Mouse (Mus musculus): ENCODE results near the gene Fam53b. TPM values are rescaled to one million over a fixed set of nuclear protein-coding genes. Genes with fewer than 3 reads are reported as not detected.

Fam53b gene
- polyA plus RNA-seq, 1 experiment from 2014 or later = 36.0 TPM

DNA sequence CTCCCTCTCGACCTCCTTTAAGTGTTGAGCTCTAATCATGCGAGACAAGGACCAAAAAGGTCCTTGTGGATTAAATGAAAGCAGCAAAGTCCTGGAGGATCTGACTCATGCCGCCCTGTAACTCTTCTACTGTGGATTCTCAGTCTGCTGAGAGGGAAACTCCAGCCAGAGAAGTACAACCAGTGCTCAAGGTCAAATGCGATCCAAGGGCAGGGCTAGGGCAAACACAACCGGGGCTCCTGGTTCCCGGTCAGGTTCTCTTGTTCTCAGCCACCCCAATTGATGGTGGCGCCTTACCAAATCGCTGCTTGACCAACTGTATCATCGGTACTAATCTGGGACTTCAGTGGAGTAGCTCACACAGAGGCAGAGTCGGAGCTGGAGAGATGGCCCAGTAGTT, 12.8 kb downstream of the Fam53b start:
- Histone ChIP-seq H3K4me1 (replicated peaks; ENCODE audit: control insufficient read depth, insufficient read depth, low read length) (peaks cover 45% of the 10 kb centered on the region), H3K27me3 (ENCODE audit: control insufficient read depth, insufficient read depth, low read depth, low read length) (no peaks in the 10 kb centered on the region), H3K27ac (ENCODE audit: low read length) (no peak overlapping the region), H3K4me2 (ENCODE audit: low read depth, low read length) (no peak overlapping the region), H3K9me3 (ENCODE audit: control insufficient read depth, low read length) (no peaks in the 10 kb centered on the region), H3K4me3 (ENCODE audit: low read length) (no peak overlapping the region), H3K36me3 (ENCODE audit: control insufficient read depth, insufficient read depth, low read length) (no peaks in the 10 kb centered on the region), H3K9ac (ENCODE audit: low read length) (no peak overlapping the region)
- WGBS = 73% methylated on average over 10 of the region's 10 CpGs
- ATAC-seq (ENCODE audit: low read depth) = no peak

DNA sequence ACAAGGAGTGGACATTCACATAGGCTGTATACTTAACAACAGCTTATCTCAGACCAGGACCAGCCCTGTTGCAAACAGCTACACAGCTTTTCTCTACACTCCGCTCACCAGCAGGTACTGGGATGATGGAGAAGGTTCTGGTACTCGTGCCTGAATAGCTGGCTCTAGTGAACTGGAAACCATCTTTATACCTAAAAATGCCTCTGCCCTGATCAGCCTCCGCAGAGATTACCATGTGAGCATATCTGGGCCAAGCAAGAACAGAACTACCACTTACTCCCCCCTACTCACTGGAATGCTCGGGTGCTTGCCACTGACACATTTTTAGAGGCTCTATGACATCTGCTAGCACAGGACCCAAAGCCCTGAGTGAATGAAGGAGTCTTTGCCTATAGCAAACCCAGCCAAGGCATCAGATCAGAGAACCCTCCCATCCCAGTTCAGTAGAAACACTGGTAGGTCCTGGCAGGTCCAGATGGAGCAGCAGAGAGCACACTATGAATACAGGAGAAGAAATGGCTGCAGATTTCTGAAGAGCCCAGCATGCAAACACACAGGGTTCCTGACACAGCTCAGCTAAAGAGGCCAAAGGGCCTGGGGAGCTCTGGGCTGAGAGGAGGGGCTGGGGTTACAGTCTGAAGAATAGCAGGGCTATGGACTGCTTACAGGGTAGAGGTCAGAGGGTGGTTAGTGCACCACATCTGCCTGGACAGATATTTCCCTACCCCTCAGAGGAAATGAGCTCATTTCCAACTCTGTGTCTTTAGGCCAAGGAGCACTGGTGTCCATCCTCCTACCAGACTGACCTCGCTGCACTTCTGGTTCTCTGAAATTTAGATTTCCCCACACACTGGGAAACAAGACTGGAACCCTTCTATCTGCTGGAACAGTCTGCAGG, 14.3 kb downstream of the Fam53b start:
- Histone ChIP-seq H3K27ac (ENCODE audit: low read length) (no peak overlapping the region; the same call in 1 of the 2 replicates), H3K4me1 (replicated peaks; ENCODE audit: control insufficient read depth, insufficient read depth, low read length) (peaks cover 39% of the 10 kb centered on the region), H3K27me3 (ENCODE audit: control insufficient read depth, insufficient read depth, low read depth, low read length) (no peaks in the 10 kb centered on the region), H3K4me3 (ENCODE audit: low read length) (no peak overlapping the region), H3K9ac (ENCODE audit: low read length) (no peak overlapping the region; the same call in 1 of the 2 replicates), H3K36me3 (ENCODE audit: control insufficient read depth, insufficient read depth, low read length) (no peaks in the 10 kb centered on the region), H3K4me2 (ENCODE audit: low read depth, low read length) (no peak overlapping the region), H3K9me3 (ENCODE audit: control insufficient read depth, low read length) (no peaks in the 10 kb centered on the region)
- 82% methylated on average over 5 of the region's 5 CpGs for WGBS
- ATAC-seq (ENCODE audit: low read depth) = peak; percentile 48; the same call in 1 of the 2 replicates

DNA sequence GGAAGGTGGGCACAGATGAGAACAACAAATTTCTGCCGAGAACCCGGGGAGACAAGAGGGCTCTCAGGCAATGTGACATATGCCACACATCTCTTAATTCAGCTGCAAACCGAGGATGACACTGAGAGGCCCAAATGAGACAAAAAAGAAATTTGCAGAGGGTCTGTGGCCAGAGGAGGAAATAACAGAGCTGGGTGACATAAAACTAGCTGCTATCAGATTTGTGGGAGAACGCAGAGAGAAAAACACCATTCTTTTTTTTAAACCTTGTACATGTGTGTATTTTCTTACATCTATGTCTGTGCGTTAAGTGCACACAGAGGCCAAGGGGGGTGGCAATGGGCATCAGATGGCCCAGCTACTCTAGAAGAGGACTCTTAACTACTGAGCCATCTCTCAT, 18.5 kb downstream of the Fam53b start:
- ATAC-seq (ENCODE audit: low read depth) = no peak
- no peaks in the 10 kb centered on the region for H3K36me3 ChIP-seq (ENCODE audit: control insufficient read depth, insufficient read depth, low read length)

DNA sequence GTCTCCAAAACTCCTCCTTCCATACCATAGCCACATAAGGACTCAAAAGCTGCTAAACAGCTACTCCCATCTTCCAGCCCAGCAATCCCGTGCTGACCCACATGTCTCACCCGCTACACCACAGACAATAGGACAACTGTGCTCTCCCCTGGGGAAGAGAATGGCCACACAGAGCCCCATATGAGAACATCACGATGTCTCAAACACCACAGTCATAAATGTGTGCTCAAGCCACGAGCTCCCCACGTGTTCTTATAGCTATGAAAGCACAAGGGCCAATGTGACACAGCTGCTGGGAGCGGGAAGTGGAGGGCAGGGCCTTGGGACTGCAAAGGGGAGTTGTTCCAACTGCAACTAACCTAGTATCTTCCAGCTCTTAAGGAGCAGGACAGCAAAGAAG, 20.2 kb downstream of the Fam53b start:
- Histone ChIP-seq H3K4me2 (ENCODE audit: low read depth, low read length) (no peak overlapping the region), H3K9ac (ENCODE audit: low read length) (no peak overlapping the region)
- 57% methylated on average over 6 of the region's 6 CpGs for WGBS

More for the DNA sequence above, 18.5 kb downstream of the Fam53b start:
- Histone ChIP-seq H3K4me2 (ENCODE audit: low read depth, low read length) (no peak overlapping the region), H3K4me1 (replicated peaks; ENCODE audit: control insufficient read depth, insufficient read depth, low read length) (peaks cover 28% of the 10 kb centered on the region), H3K27ac (ENCODE audit: low read length) (no peak overlapping the region), H3K27me3 (ENCODE audit: control insufficient read depth, insufficient read depth, low read depth, low read length) (no peaks in the 10 kb centered on the region), H3K4me3 (ENCODE audit: low read length) (no peak overlapping the region), H3K9me3 (ENCODE audit: control insufficient read depth, low read length) (no peaks in the 10 kb centered on the region), H3K9ac (ENCODE audit: low read length) (no peak overlapping the region)
- 85% methylated on average over 5 of the region's 5 CpGs for WGBS

DNA sequence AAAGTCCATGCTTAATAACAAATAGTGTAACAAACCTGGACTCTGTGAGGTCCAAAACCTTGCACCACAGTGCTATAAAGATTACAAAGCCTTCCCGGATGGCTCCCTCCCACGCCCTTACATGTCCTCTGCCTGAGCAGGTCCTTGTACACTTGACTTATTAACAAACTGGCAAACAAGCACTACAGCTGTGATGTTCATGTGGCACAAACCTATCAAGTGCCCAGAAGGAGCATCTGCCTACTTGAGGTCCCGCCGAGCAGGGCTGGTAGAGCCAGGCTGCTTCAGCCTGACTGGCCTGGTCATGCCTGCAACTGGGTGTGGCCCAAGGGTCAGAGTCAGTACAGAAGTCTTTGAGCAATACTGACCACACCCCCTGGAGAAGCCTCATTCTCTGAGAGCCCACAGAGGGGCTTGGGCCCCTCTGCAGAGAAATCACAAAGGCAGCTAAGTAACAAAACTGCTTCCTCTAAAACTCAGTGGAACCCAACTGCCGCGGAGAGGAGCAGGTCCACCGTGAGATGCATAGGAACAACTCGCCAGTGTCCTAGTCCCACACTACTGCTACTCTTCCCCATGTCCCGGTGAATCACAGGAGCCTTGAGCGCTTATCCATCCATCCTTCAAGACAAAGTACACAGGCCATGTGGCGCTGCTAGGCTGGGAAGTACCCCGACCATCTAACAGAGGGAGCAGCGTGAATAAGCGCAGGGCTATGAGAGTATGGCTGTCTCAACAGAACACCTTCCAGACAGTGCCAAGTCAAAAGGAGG, 23.1 kb downstream of the Fam53b start:
- H3K27me3 ChIP-seq (ENCODE audit: control insufficient read depth, insufficient read depth, low read depth, low read length) = no peaks in the 10 kb centered on the region
- H3K27ac ChIP-seq (ENCODE audit: low read length) = no peak overlapping the region
- no peak for ATAC-seq (ENCODE audit: low read depth)
- peaks cover 27% of the 10 kb centered on the region for H3K4me1 ChIP-seq (replicated peaks; ENCODE audit: control insufficient read depth, insufficient read depth, low read length)
- 83% methylated on average over 14 of the region's 14 CpGs for WGBS
- no peak overlapping the region for H3K9ac ChIP-seq (ENCODE audit: low read length)
- H3K9me3 ChIP-seq (ENCODE audit: control insufficient read depth, low read length) = no peaks in the 10 kb centered on the region
- no peaks in the 10 kb centered on the region for H3K36me3 ChIP-seq (ENCODE audit: control insufficient read depth, insufficient read depth, low read length)
- no peak overlapping the region for H3K4me3 ChIP-seq (ENCODE audit: low read length)
- no peak overlapping the region for H3K4me2 ChIP-seq (ENCODE audit: low read depth, low read length)

More for the DNA sequence above, 20.2 kb downstream of the Fam53b start:
- Histone ChIP-seq H3K9me3 (ENCODE audit: control insufficient read depth, low read length) (no peaks in the 10 kb centered on the region), H3K27ac (ENCODE audit: low read length) (0 out of 2 replicates have a peak overlapping the region, but pooled peaks have one; percentile 18), H3K36me3 (ENCODE audit: control insufficient read depth, insufficient read depth, low read length) (no peaks in the 10 kb centered on the region), H3K4me1 (replicated peaks; ENCODE audit: control insufficient read depth, insufficient read depth, low read length) (peaks cover 17% of the 10 kb centered on the region), H3K4me3 (ENCODE audit: low read length) (no peak overlapping the region), H3K27me3 (ENCODE audit: control insufficient read depth, insufficient read depth, low read depth, low read length) (no peaks in the 10 kb centered on the region)
- no peak for ATAC-seq (ENCODE audit: low read depth)

DNA sequence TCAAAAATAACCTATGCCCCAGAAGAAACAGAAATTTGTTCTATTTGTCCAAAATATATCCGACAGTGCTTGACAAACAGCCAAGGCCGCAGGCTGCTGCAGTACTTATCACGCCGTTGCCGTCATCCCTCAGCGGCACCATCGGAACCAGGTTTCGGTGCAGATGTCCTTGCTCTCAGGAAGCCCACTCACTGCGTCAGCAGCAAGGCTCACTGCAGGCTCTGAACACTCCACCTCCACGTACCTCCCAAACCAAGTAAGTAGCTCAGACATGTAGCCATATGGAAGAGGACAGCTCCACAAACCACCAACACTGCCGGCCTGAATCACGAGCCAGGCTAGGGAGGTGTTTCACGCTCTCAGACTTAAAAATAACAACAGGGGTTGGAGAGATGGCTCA, 24.9 kb downstream of the Fam53b start:
- H3K27me3 ChIP-seq (ENCODE audit: control insufficient read depth, insufficient read depth, low read depth, low read length) = no peaks in the 10 kb centered on the region
- H3K4me2 ChIP-seq (ENCODE audit: low read depth, low read length) = no peak overlapping the region
- WGBS = 86% methylated on average over 13 of the region's 13 CpGs
- no peak overlapping the region for H3K27ac ChIP-seq (ENCODE audit: low read length)
- peaks cover 29% of the 10 kb centered on the region for H3K4me1 ChIP-seq (replicated peaks; ENCODE audit: control insufficient read depth, insufficient read depth, low read length)
- no peak overlapping the region for H3K9ac ChIP-seq (ENCODE audit: low read length)
- no peaks in the 10 kb centered on the region for H3K36me3 ChIP-seq (ENCODE audit: control insufficient read depth, insufficient read depth, low read length)
- ATAC-seq (ENCODE audit: low read depth) = no peak
- no peaks in the 10 kb centered on the region for H3K9me3 ChIP-seq (ENCODE audit: control insufficient read depth, low read length)
- no peak overlapping the region for H3K4me3 ChIP-seq (ENCODE audit: low read length)

DNA sequence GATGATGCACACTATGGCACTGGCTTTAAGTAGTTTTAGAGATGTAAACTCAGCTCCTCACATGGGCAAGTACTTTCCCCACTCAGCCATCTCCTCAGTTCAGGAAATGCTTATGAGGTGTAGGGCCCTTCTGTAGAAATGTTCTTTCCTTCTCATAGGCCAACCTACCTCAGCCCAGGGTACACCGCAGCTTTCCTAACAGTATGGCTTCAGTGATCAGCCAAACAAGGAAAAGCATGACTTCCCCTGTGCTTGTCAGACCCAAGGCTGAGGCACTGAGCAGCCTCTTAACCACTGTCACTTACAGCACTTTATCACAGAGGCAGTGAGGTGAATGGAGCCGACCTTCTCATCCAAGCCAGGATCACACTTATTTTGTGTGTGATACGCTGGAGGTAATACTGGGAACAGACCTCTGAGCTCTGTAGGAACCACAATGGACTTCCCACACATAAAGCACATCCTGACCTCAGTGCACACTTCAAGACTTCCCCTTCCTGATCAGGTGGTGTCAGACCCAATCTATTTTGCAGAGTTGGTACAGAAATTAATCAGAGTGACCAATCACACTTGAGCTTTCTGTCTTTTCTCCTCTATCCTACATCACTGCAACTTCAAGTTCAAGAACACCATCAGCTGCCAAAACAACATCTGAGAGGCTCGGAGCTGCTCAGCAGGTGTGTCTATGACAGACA, 26.0 kb downstream of the Fam53b start:
- Histone ChIP-seq H3K4me3 (ENCODE audit: low read length) (no peak overlapping the region), H3K9me3 (ENCODE audit: control insufficient read depth, low read length) (no peaks in the 10 kb centered on the region), H3K36me3 (ENCODE audit: control insufficient read depth, insufficient read depth, low read length) (no peaks in the 10 kb centered on the region), H3K9ac (ENCODE audit: low read length) (no peak overlapping the region), H3K27me3 (ENCODE audit: control insufficient read depth, insufficient read depth, low read depth, low read length) (no peaks in the 10 kb centered on the region), H3K4me2 (ENCODE audit: low read depth, low read length) (no peak overlapping the region), H3K27ac (ENCODE audit: low read length) (0 out of 2 replicates have a peak overlapping the region, but pooled peaks have one; percentile 6), H3K4me1 (replicated peaks; ENCODE audit: control insufficient read depth, insufficient read depth, low read length) (peaks cover 19% of the 10 kb centered on the region)
- WGBS = 77% methylated on average over 4 of the region's 4 CpGs
- no peak for ATAC-seq (ENCODE audit: low read depth)

DNA sequence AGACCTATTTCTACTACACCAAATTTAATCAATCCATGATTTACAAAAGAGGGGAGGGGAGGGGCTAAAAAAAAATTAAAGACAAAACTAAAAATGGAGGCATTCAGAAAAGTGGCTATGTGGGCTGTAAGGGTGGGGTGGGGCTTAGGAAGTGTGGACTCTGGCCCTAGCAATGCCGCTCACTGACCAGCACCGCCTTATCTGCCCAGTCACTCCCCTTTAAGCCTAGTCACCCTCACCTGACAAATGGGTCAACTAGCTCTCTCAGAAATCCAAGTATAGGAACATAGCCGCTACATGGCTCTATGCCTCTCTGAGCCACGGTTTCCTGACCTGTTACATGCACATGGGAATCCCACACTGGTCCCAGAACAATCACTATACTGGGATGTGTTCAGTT, 26.7 kb downstream of the Fam53b start:
- H3K4me1 ChIP-seq (replicated peaks; ENCODE audit: control insufficient read depth, insufficient read depth, low read length) = peaks cover 22% of the 10 kb centered on the region
- H3K9ac ChIP-seq (ENCODE audit: low read length) = no peak overlapping the region
- WGBS = 86% methylated on average over 4 of the region's 4 CpGs
- no peak overlapping the region for H3K4me2 ChIP-seq (ENCODE audit: low read depth, low read length)
- ATAC-seq (ENCODE audit: low read depth) = no peak
- H3K4me3 ChIP-seq (ENCODE audit: low read length) = no peak overlapping the region
- peak overlapping the region; percentile 40; the same call in 1 of the 2 replicates for H3K27ac ChIP-seq (ENCODE audit: low read length)
- H3K27me3 ChIP-seq (ENCODE audit: control insufficient read depth, insufficient read depth, low read depth, low read length) = no peaks in the 10 kb centered on the region
- H3K9me3 ChIP-seq (ENCODE audit: control insufficient read depth, low read length) = no peaks in the 10 kb centered on the region
- H3K36me3 ChIP-seq (ENCODE audit: control insufficient read depth, insufficient read depth, low read length) = no peaks in the 10 kb centered on the region

Measured in lung, embryonic 16.5 days (tissue).